Mouse (Mus musculus): Measurements from ENCODE around the gene Npb. TPM values are rescaled to one million over a fixed set of nuclear protein-coding genes. Genes with fewer than 3 reads are reported as not detected.

Gene Npb
- polyA plus RNA-seq, 1 experiment: 24.6 TPM

GRCm38 (mm10) chr11:120633520-120634343 is 25.5 kb downstream of the Npb start, which contains the start of gene Mafg:
TSS of gene Mafg (minus strand) at chr11:120633600.
- Histone ChIP-seq H3K36me3 (ENCODE audit: control insufficient read depth, insufficient read depth, low read length) (no peaks in the 10 kb centered on the region), H3K4me3 (ENCODE audit: control insufficient read depth, low read depth, low read length) (peak within 1 kb of the TSS; percentile 84), H3K27ac (ENCODE audit: control insufficient read depth, insufficient read depth, low read depth, low read length) (peak within 1 kb of the TSS; percentile 71), H3K4me1 (ENCODE audit: control insufficient read depth, insufficient read depth, low read length) (peaks cover 16% of the 10 kb centered on the region), H3K27me3 (ENCODE audit: control insufficient read depth, insufficient read depth, low read length) (no peaks in the 10 kb centered on the region)
- no peak for TF ChIP-seq CTCF (IDR thresholded peaks at IDR 0.05; ENCODE audit: control insufficient read depth, insufficient read depth, insufficient replicate concordance, low read depth, low read length)
- peak; percentile 27; the same call in 1 of the 2 replicates for TF ChIP-seq POLR2A (IDR thresholded peaks at IDR 0.05; ENCODE audit: control insufficient read depth, low read depth, low read length)

DNA sequence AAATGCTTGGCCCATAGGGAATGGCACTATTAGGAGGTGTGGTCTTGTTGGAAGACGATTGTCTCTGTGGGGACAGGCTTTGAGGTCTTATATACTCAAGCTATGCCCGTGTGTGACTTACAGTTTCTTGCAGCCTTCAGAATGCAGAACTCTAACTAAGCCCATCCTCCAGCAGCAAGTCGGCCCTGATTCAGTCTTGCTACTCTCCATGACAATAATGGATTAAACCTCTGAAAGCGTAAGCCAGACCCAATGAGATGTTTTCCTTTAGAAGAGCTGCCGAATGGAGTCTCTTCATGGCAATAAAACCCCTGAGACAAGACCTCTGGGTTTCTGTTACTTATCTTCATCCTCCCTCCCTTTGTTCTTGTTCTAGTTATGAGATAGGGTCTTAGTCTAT is 26.5 kb downstream of the Npb start:
- H3K4me1 ChIP-seq (ENCODE audit: control insufficient read depth, insufficient read depth, low read length): peaks cover 16% of the 10 kb centered on the region
- no peaks in the 10 kb centered on the region for H3K36me3 ChIP-seq (ENCODE audit: control insufficient read depth, insufficient read depth, low read length)
- no peak for TF ChIP-seq POLR2A (IDR thresholded peaks at IDR 0.05; ENCODE audit: control insufficient read depth, low read depth, low read length)
- no peaks in the 10 kb centered on the region for H3K27me3 ChIP-seq (ENCODE audit: control insufficient read depth, insufficient read depth, low read length)
- no peak overlapping the region for H3K27ac ChIP-seq (ENCODE audit: control insufficient read depth, insufficient read depth, low read depth, low read length)
- H3K4me3 ChIP-seq (ENCODE audit: control insufficient read depth, low read depth, low read length): no peak overlapping the region

- no peak overlapping the region for H3K27ac ChIP-seq (ENCODE audit: control insufficient read depth, insufficient read depth, low read depth, low read length)
- peaks cover 8% of the 10 kb centered on the region for H3K4me1 ChIP-seq (ENCODE audit: control insufficient read depth, insufficient read depth, low read length)
- no peaks in the 10 kb centered on the region for H3K36me3 ChIP-seq (ENCODE audit: control insufficient read depth, insufficient read depth, low read length)
- TF ChIP-seq POLR2A (IDR thresholded peaks at IDR 0.05; ENCODE audit: control insufficient read depth, low read depth, low read length): no peak
- no peak for TF ChIP-seq CTCF (IDR thresholded peaks at IDR 0.05; ENCODE audit: control insufficient read depth, insufficient read depth, insufficient replicate concordance, low read depth, low read length)
- H3K4me3 ChIP-seq (ENCODE audit: control insufficient read depth, low read depth, low read length): no peak overlapping the region
- H3K27me3 ChIP-seq (ENCODE audit: control insufficient read depth, insufficient read depth, low read length): no peaks in the 10 kb centered on the region
Measured at GRCm38 (mm10) chr11:120641255-120641654, 33.0 kb downstream of the Npb start.

DNA sequence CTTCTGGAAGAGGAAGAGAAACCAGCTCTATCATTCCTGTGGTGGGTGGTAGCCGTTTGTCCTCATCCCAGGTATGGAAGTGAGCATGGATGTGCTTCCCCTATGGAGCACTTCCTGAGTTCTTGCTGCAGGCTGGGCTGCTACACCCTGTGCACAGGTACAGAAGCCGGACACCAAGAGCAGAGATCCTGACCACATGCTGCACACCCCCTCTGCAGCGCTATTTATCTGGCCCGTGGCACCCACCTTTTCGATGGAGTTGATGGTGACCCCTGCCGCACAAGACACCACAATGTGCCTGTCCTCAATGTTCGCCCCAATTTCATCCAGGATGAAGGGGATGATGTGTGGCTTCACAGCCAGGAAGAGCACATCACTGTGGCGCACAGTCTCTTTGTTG is 33.6 kb downstream of the Npb start:
- no peak overlapping the region for H3K27ac ChIP-seq (ENCODE audit: control insufficient read depth, insufficient read depth, low read depth, low read length)

DNA sequence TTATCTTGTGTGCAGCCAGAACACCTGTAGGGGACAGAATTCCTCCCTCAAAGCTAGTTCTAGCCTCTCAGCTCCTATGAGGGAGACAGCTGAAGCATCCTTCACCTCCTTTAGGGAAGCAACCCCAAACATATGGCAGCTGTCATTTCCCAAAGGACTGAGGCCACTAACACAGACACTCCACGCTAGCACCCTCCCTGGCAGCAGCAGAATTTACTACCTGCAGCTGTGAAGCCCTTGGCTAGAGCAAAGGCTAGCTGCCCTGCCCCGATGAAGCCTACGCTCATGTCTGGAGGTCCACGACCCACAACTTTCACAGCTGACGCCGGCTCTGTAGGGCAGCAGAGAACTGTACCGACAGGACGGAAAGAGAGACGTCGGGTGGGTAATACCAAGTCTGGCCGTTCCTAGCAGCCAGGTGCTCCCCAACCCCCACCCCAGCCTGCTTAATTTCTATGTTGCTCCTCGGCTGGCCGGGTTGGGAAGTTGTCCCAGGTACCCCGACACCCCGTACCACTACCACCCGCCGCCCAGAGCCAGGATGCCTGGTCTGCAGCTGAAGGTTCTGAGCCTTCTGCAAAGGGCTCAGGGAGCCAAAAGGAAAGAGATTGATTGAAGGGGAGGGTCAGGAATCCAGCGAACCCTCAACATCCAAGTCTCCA is 34.8 kb downstream of the Npb start:
- peaks cover 14% of the 10 kb centered on the region for H3K4me1 ChIP-seq (ENCODE audit: control insufficient read depth, insufficient read depth, low read length)
- peak overlapping the region; percentile 54 for H3K4me3 ChIP-seq (ENCODE audit: control insufficient read depth, low read depth, low read length)
- H3K36me3 ChIP-seq (ENCODE audit: control insufficient read depth, insufficient read depth, low read length): no peaks in the 10 kb centered on the region
- no peaks in the 10 kb centered on the region for H3K27me3 ChIP-seq (ENCODE audit: control insufficient read depth, insufficient read depth, low read length)
- TF ChIP-seq POLR2A (IDR thresholded peaks at IDR 0.05; ENCODE audit: control insufficient read depth, low read depth, low read length): no peak
- TF ChIP-seq CTCF (IDR thresholded peaks at IDR 0.05; ENCODE audit: control insufficient read depth, insufficient read depth, insufficient replicate concordance, low read depth, low read length): no peak
- no peak overlapping the region for H3K27ac ChIP-seq (ENCODE audit: control insufficient read depth, insufficient read depth, low read depth, low read length)

More for the DNA sequence above, 33.6 kb downstream of the Npb start:
- no peak overlapping the region for H3K4me3 ChIP-seq (ENCODE audit: control insufficient read depth, low read depth, low read length)
- H3K4me1 ChIP-seq (ENCODE audit: control insufficient read depth, insufficient read depth, low read length): peaks cover 8% of the 10 kb centered on the region
- TF ChIP-seq POLR2A (IDR thresholded peaks at IDR 0.05; ENCODE audit: control insufficient read depth, low read depth, low read length): no peak
- H3K36me3 ChIP-seq (ENCODE audit: control insufficient read depth, insufficient read depth, low read length): no peaks in the 10 kb centered on the region
- H3K27me3 ChIP-seq (ENCODE audit: control insufficient read depth, insufficient read depth, low read length): no peaks in the 10 kb centered on the region

- H3K27ac ChIP-seq (ENCODE audit: control insufficient read depth, insufficient read depth, low read depth, low read length): no peak within 1 kb of the TSS
- peak within 1 kb of the TSS; percentile 54 for H3K4me3 ChIP-seq (ENCODE audit: control insufficient read depth, low read depth, low read length)
- TF ChIP-seq POLR2A (IDR thresholded peaks at IDR 0.05; ENCODE audit: control insufficient read depth, low read depth, low read length) (no peak), CTCF (IDR thresholded peaks at IDR 0.05; ENCODE audit: control insufficient read depth, insufficient read depth, insufficient replicate concordance, low read depth, low read length) (no peak)
- no peaks in the 10 kb centered on the region for H3K36me3 ChIP-seq (ENCODE audit: control insufficient read depth, insufficient read depth, low read length)
- 0 out of 2 replicates have a peak, but pooled peaks cover 2% of the 10 kb centered on the region for H3K27me3 ChIP-seq (ENCODE audit: control insufficient read depth, insufficient read depth, low read length)
- H3K4me1 ChIP-seq (ENCODE audit: control insufficient read depth, insufficient read depth, low read length): peaks cover 17% of the 10 kb centered on the region
Measured at GRCm38 (mm10) chr11:120643601-120643987, 35.3 kb downstream of the Npb start, which contains the start of gene Pycr1. TSS of gene Pycr1 (minus strand) at chr11:120643769.

- 0 out of 2 replicates have a peak, but pooled peaks cover 2% of the 10 kb centered on the region for H3K27me3 ChIP-seq (ENCODE audit: control insufficient read depth, insufficient read depth, low read length)
- H3K4me3 ChIP-seq (ENCODE audit: control insufficient read depth, low read depth, low read length): peak overlapping the region; percentile 46
- H3K36me3 ChIP-seq (ENCODE audit: control insufficient read depth, insufficient read depth, low read length): no peaks in the 10 kb centered on the region
- no peak for TF ChIP-seq POLR2A (IDR thresholded peaks at IDR 0.05; ENCODE audit: control insufficient read depth, low read depth, low read length)
- TF ChIP-seq CTCF (IDR thresholded peaks at IDR 0.05; ENCODE audit: control insufficient read depth, insufficient read depth, insufficient replicate concordance, low read depth, low read length): no peak
- H3K4me1 ChIP-seq (ENCODE audit: control insufficient read depth, insufficient read depth, low read length): peaks cover 17% of the 10 kb centered on the region
- H3K27ac ChIP-seq (ENCODE audit: control insufficient read depth, insufficient read depth, low read depth, low read length): no peak overlapping the region
Measured at GRCm38 (mm10) chr11:120647047-120647830, 39.0 kb downstream of the Npb start.

All from testis, adult 2 months (tissue).